ENCODE assay signal across 7 mouse cellular contexts in genomic region chr15:27630601-27631383, GRCm38 (mm10). TPM values are rescaled to one million over a fixed set of nuclear protein-coding genes. Genes with fewer than 3 reads are reported as not detected.
DNase-seq lines count a peak whose midpoint lies in the region; ATAC-seq lines count a peak whose summit lies in the region.

Gene Otulin, minus strand, starts transcription at chr15:27630693.

- intact Hi-C loops in left cerebral cortex, postnatal 36 days (cut with DNase I), result no loop called here

- no peaks in the 10 kb centered on the region for H3K27me3 ChIP-seq in intestine, embryonic 16.5 days (replicated peaks; ENCODE audit: control insufficient read depth, insufficient read depth, low read length)
- no peaks in the 10 kb centered on the region for H3K27me3 ChIP-seq in midbrain, embryonic 11.5 days (ENCODE audit: control insufficient read depth, insufficient read depth, low read length)

- ATAC-seq in intestine, embryonic 16.5 days, result peak; percentile 99
- peak; percentile 99 for ATAC-seq in midbrain, embryonic 11.5 days (ENCODE audit: low FRiP score)

- DNase-seq in adrenal gland, adult 8-10 months, result peak; percentile 97
- DNase-seq in embryo, embryonic 9.5 days (ENCODE audit: extremely low spot score), result peak; percentile 99
- DNase-seq in gastrocnemius, postnatal 4 days (ENCODE audit: low spot score in 2 of 2), result peak; percentile 99
- DNase-seq in left cerebral cortex, postnatal 36 days (ENCODE audit: low spot score in 2 of 2), result peak; percentile 97 to 98
- peak; percentile 100 for DNase-seq in midbrain, embryonic 11.5 days (ENCODE audit: low spot score, missing footprints)
- DNase-seq in skeletal muscle tissue, adult 2 months (ENCODE audit: low read depth, low spot score), result peak; percentile 97

- H3K9me3 ChIP-seq in intestine, embryonic 16.5 days (ENCODE audit: control insufficient read depth, low read length), result no peaks in the 10 kb centered on the region
- no peaks in the 10 kb centered on the region for H3K9me3 ChIP-seq in midbrain, embryonic 11.5 days (ENCODE audit: control insufficient read depth, low read length)

- WGBS in intestine, embryonic 16.5 days, result 5% methylated on average over 56 of the region's 56 CpGs
- WGBS in midbrain, embryonic 11.5 days, result 6% methylated on average over 56 of the region's 56 CpGs

- no peaks in the 10 kb centered on the region for H3K36me3 ChIP-seq in intestine, embryonic 16.5 days (ENCODE audit: control insufficient read depth, insufficient read depth, low read length)
- no peaks in the 10 kb centered on the region for H3K36me3 ChIP-seq in midbrain, embryonic 11.5 days (ENCODE audit: control insufficient read depth, insufficient read depth, low read length)

- peak within 1 kb of the TSS; percentile 77 for H3K4me2 ChIP-seq in intestine, embryonic 16.5 days (ENCODE audit: low read depth, low read length)
- H3K4me2 ChIP-seq in midbrain, embryonic 11.5 days, result peak within 1 kb of the TSS; percentile 75

- peak within 1 kb of the TSS; percentile 54 for H3K27ac ChIP-seq in intestine, embryonic 16.5 days (ENCODE audit: low read length)
- no peak within 1 kb of the TSS; the same call in 1 of the 2 replicates for H3K27ac ChIP-seq in midbrain, embryonic 11.5 days (ENCODE audit: low read depth, low read length)

- H3K4me1 ChIP-seq in intestine, embryonic 16.5 days (ENCODE audit: control insufficient read depth, insufficient read depth, low read length), result peaks cover 15% of the 10 kb centered on the region
- peaks cover 14% of the 10 kb centered on the region for H3K4me1 ChIP-seq in midbrain, embryonic 11.5 days (ENCODE audit: control insufficient read depth, insufficient read depth, low read length)

- peak within 1 kb of the TSS; percentile 92 for H3K4me3 ChIP-seq in intestine, embryonic 16.5 days (ENCODE audit: low read length)
- peak within 1 kb of the TSS; percentile 89 for H3K4me3 ChIP-seq in midbrain, embryonic 11.5 days (ENCODE audit: low read depth, low read length)

- peak within 1 kb of the TSS; percentile 92 for H3K9ac ChIP-seq in intestine, embryonic 16.5 days (ENCODE audit: low read depth, low read length)
- peak within 1 kb of the TSS; percentile 79 for H3K9ac ChIP-seq in midbrain, embryonic 11.5 days (ENCODE audit: low read length)

RNA-seq across cellular contexts. Expression of gene Otulin, which starts in this region (rescaled TPM):
- 10 to 100 TPM; 37.2 to 42.8 (median 40.0) TPM for total RNA-seq in adrenal gland, adult 8-10 months (2022)
- 10 to 100 TPM; 23.8 to 28.1 TPM for total RNA-seq in gastrocnemius, postnatal 4 days (2021)
- polyA plus RNA-seq in intestine, embryonic 16.5 days (2015; fragmentation: Nextera tagmentation; extraction: Ambion mirVana), result 4.7 and 17.1 TPM in 2 replicates
- 10 to 100 TPM; 20.5 to 25.8 TPM for total RNA-seq in left cerebral cortex, postnatal 36 days (2021)
- polyA plus RNA-seq in midbrain, embryonic 11.5 days (2014; fragmentation: Nextera tagmentation; extraction: Ambion mirVana), result 33.3 and 34.0 TPM in 2 replicates
